Mouse (Mus musculus): ENCODE data around the gene Sys1. TPM values are rescaled to one million over a fixed set of nuclear protein-coding genes. Genes with fewer than 3 reads are reported as not detected.

Gene Sys1
- total RNA-seq, 2 experiments from 2014 or later = 40.8 to 41.0 TPM

DNA sequence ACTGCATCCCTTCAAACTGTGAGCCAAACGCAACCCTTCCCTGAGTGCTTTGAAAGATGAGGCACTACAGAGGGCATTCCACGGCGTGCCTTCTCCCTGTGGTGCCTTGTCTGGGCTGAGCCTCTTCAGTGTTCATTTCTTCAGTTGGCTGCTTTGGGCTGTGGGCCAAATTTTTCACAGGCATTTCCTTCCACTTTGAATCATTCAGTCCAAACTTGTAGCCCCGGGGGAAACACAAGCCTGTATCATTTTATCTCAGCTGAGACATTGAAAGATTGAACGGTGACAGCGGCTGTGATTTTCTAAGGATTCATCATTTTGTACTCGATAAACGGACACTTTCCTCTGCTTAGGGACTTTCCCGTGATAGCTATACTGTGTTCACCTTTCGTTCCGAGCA lies 59.8 kb downstream of the Sys1 start:
- TF ChIP-seq CTCF (conservative IDR thresholded peaks at IDR 0.05) = no peak
- DNase-seq (ENCODE audit: low spot score in 2 of 2) = no peak
- Histone ChIP-seq H3K27ac (peak overlapping the region; percentile 39; the same call in 1 of the 2 replicates), H3K4me3 (no peak overlapping the region)

DNA sequence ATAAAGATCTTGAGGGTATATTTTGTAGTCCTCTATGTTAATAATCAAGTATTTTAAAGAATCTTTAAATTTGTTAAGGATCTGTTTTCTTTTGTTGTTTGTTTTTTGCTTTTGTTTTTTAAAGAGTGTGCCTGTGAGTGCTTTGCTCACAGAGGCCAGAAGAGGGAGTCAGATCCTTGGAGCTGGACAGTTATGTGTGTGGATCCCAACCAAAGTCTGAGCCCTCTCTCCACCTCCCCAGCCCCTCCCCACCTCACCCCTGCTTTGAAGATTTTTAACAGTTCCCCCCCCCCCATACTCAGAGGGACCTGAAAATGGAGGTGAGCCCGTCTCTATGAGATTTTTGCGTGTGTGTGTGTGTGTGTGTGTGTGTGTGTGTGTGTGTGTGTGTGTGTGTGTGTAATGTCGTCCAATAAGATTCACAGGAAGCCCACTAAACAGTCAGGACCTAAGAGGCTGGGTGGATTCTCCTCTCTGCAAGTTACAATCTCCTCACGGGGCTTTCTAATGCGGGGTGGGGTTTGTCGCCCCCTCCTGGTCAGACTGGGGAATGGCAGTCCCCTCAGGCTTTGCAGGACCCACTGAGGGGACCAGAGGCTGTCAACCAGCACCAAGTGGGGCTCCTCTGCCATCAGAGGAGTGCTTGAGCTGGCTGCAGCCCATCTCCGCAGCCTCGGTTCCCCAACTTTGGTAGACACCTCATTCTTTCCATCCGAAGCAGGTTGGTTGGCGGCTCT lies 60.9 kb downstream of the Sys1 start:
- H3K4me3 ChIP-seq = no peak overlapping the region

DNA sequence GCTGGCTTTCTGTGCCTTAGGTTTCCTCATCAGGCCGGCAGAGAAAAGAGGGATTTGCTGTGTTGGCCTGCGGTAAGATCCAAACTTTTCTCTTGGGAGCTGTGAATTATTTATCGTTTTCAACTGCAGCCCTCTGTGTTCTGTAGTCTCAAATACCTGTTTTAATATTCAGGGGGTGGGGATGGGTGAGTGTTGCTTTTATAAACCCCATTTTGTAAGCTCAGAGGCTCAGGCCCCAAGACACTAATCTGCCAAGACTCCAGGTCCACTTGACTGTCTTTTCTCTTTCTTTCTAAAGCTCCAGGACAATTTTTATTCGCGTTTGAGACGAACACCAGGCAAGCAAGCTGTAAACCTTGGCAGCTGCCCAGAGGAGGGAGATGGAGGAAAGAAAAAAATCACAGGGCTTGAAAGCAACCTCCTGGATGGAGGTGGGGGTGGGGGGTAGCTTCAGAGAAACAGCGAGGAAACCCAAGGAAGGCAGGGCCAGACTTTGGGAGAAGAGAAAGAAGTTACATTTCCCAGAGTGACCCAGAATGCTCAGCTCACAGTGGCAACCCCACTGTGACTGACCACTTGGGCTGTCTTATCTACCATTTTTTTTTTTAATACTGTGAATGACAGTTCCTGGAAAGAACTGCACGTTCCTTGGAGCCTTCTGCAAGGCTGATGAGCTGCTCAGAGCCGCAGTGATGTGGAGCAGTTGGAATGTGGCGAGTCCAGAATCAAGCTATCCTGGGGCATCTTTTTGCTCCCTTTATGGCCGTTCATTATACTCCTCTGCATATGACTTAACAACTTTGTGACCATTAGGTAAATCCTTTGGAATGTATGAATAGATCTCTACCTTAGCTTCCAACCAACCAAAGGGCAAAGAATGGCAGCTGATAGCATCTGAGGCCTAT lies 61.8 kb downstream of the Sys1 start:
- no peak overlapping the region for H3K4me3 ChIP-seq
- no peak for TF ChIP-seq CTCF (conservative IDR thresholded peaks at IDR 0.05)
- DNase-seq (ENCODE audit: low spot score in 2 of 2) = no peak
- no peak overlapping the region; the same call in 1 of the 2 replicates for H3K27ac ChIP-seq

More for the DNA sequence above, 60.9 kb downstream of the Sys1 start:
- no peak overlapping the region; the same call in 1 of the 2 replicates for H3K27ac ChIP-seq
- DNase-seq (ENCODE audit: low spot score in 2 of 2) = peak in 1 of 2 experiments; percentile 57
- TF ChIP-seq CTCF (conservative IDR thresholded peaks at IDR 0.05) = peak; percentile 84

DNA sequence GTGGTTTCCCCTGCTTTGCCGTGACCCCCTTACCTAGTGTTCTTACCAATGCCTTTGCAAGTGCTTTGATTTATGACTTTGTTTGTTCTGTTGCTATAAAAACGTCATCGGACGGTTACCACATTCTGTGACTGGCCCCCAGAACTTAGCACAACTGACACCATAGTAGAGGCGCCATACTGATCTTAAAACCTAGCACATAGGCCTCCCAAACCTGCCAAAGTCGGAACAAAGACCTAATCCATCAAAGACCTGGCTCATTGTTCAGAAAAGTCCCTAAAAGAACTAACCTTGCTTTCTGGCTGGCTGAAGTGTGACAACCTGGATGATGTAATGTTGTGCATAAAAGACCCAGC lies 62.4 kb downstream of the Sys1 start:
- no peak for TF ChIP-seq CTCF (conservative IDR thresholded peaks at IDR 0.05)
- Histone ChIP-seq H3K4me3 (no peak overlapping the region), H3K27ac (no peak overlapping the region)
- DNase-seq (ENCODE audit: low spot score in 2 of 2) = no peak

DNA sequence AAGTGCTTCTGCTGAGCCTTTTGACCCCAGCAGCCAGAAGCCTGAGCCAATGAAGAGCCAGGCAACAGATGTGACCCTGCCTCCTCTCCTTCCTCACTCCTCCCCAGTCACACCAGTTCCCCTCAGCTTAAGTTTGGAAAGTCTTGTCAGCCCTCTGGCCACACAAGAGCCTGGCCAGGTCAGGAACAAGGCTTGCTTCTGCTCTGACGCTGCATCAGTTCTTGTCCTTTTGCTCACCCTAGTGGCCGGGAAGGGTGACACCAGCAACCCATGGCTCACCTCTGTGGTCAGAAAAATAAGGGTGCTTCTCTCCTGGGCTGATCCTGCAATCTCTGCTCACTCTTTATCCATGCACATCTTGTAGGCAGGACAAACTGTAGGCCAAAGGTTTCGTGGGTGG lies 64.0 kb downstream of the Sys1 start:
- DNase-seq (ENCODE audit: low spot score in 2 of 2) = peak in 1 of 2 experiments; percentile 31
- H3K27ac ChIP-seq = no peak overlapping the region
- H3K4me3 ChIP-seq = no peak overlapping the region
- TF ChIP-seq CTCF (conservative IDR thresholded peaks at IDR 0.05) = peak; percentile 76

DNA sequence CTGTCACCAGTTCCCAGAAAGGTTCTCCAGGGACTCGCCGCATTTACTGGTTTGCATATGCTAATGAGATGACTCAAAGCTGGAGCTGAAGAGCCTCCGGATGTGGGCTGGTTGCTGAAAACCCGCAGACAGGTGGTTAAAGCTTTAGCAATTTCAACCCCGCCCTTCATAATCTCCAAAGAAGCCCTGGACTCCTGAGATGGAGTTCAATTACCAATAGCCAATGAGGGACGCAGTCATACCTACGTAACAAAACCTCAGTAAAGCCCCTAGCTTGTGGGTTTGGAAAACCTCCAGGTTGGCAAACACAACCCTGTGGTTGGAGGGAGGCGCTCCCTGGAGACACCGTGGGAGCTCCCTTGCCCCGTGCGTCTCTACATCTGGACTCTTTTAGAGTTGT lies 65.1 kb downstream of the Sys1 start:
- H3K27ac ChIP-seq = no peak overlapping the region
- H3K4me3 ChIP-seq = no peak overlapping the region
- no peak for TF ChIP-seq CTCF (conservative IDR thresholded peaks at IDR 0.05)
- DNase-seq (ENCODE audit: low spot score in 2 of 2) = no peak

DNA sequence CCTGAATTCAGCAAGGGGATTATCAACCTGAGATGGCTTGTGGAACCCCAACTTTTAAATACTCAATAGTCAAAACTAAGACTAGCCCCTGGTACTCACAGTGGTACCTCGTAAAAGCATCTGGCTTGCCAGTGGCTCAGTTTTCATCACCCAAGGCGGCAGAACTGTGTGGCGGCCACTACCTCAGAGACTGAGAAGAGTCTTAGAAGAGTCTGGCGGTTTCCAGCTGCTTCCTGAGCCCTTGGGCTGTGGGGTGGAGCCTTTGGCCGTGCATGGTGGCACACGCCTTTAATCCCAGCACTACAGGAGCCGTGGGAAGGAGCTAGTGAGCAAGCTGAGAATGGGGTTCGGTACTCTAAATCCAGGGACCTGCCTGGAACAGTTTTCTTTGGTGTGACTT lies 65.5 kb downstream of the Sys1 start:
- Histone ChIP-seq H3K27ac (no peak overlapping the region), H3K4me3 (no peak overlapping the region)
- DNase-seq (ENCODE audit: low spot score in 2 of 2) = no peak
- TF ChIP-seq CTCF (conservative IDR thresholded peaks at IDR 0.05) = no peak

DNA sequence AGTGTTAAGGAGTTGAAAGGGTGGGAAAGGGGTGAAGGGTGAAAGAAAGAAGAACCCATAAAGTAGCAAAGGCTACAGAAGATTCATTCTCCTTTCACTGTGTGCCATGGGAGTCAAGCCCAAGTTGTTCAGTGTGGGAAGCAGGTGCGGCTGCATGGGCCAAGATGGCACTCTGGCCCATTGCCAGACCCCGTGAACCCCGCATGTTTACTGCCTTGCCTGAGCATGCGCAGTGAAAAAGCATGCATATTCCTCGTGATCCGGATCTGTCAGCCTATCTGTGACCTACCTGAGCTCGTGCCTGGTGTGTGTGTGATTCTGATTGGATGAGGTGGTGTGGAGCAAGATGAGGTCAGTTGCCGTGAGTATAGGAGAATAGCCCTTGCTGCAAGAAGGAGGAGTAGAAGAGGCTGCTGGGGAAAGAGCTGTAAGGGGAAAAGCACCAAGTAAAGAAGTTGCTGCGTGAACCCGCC lies 66.6 kb downstream of the Sys1 start:
- no peak for TF ChIP-seq CTCF (conservative IDR thresholded peaks at IDR 0.05)
- no peak for DNase-seq (ENCODE audit: low spot score in 2 of 2)
- H3K4me3 ChIP-seq = no peak overlapping the region
- H3K27ac ChIP-seq = no peak overlapping the region

DNA sequence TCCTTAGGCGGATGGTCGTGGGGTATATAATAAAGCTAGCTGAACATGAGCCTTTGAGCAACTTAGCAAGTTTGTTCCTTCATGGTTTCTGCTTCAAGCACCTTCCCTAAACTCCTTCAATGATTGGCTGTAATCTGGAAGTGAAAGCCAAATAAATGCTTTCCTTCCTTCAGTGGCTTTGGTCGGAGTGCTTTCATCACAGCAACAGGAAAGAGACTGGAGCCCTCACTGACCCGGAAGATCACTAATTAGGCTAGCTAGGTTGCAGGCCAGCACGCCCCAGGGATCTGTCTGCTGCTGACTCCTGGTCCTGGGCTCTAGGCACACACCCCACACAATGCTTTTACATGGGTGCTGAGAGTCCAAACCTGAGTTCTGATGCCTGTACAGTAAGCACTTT lies 71.8 kb downstream of the Sys1 start:
- no peak for DNase-seq (ENCODE audit: low spot score in 2 of 2)
- H3K27ac ChIP-seq = no peak overlapping the region
- TF ChIP-seq CTCF (conservative IDR thresholded peaks at IDR 0.05) = no peak
- H3K4me3 ChIP-seq = no peak overlapping the region

Other genes with a start within 250 kb of the Sys1 start
- not detected for gene Wfdc15b, start 235.3 kb upstream of the Sys1 start, total RNA-seq (2021)
- gene Svs2, start 218.5 kb upstream of the Sys1 start, total RNA-seq (2021) = not detected
- gene Svs3b, start 200.3 kb upstream of the Sys1 start, total RNA-seq (2021) = not detected
- gene Svs4, start 178.5 kb upstream of the Sys1 start, total RNA-seq (2021) = not detected
- gene Svs3a, start 167.7 kb upstream of the Sys1 start, total RNA-seq (2021) = not detected
- not detected for gene Svs6, start 140.2 kb upstream of the Sys1 start, total RNA-seq (2021)
- not detected for gene Svs5, start 124.2 kb upstream of the Sys1 start, total RNA-seq (2021)
- gene Slpi, start 67.9 kb upstream of the Sys1 start, total RNA-seq (2021) = 1 to 10 TPM in 1 of 2 experiments, not detected in 1; 1.8 TPM
- under 1 TPM; 0.07 to 0.46 TPM for gene Rbpjl, start 53.8 kb upstream of the Sys1 start, total RNA-seq (2021)
- gene Matn4, start 51.8 kb upstream of the Sys1 start, total RNA-seq (2021) = 10 to 100 TPM; 10.3 to 11.2 TPM
- gene Sdc4, start 13.1 kb upstream of the Sys1 start, total RNA-seq (2021) = 100 to 1,000 TPM; 122 to 137 TPM
- 1 to 10 TPM; 6.2 to 6.9 TPM for gene Gm20458, start 4.0 kb downstream of the Sys1 start, total RNA-seq (2021)
- gene Trp53tg5, start 16.8 kb downstream of the Sys1 start, total RNA-seq (2021) = not detected
- gene Dbndd2, start 29.1 kb downstream of the Sys1 start, total RNA-seq (2021) = 100 to 1,000 TPM; 111 to 112 TPM
- gene Pigt, start 40.6 kb downstream of the Sys1 start, total RNA-seq (2021) = 10 to 100 TPM; 79.3 to 84.1 TPM
- gene Wfdc2, start 105.4 kb downstream of the Sys1 start, total RNA-seq (2021) = not detected
- not detected for gene Spint3, start 116.5 kb downstream of the Sys1 start, total RNA-seq (2021)
- not detected for gene Wfdc6a, start 128.5 kb downstream of the Sys1 start, total RNA-seq (2021)
- gene Eppin, start 136.6 kb downstream of the Sys1 start, total RNA-seq (2021) = not detected
- gene Wfdc6b, start 156.6 kb downstream of the Sys1 start, total RNA-seq (2021) = not detected
- not detected for gene Wfdc8, start 156.7 kb downstream of the Sys1 start, total RNA-seq (2021)
- gene Wfdc16, start 181.8 kb downstream of the Sys1 start, total RNA-seq (2021) = not detected
- not detected for gene Wfdc10, start 199.1 kb downstream of the Sys1 start, total RNA-seq (2021)
- gene Wfdc9, start 199.6 kb downstream of the Sys1 start, total RNA-seq (2021) = not detected
- not detected for gene Wfdc11, start 217.1 kb downstream of the Sys1 start, total RNA-seq (2021)
- gene Wfdc13, start 228.1 kb downstream of the Sys1 start, total RNA-seq (2021) = not detected
- gene Spint4, start 241.5 kb downstream of the Sys1 start, total RNA-seq (2021) = not detected

Measured in layer of hippocampus, adult 2 months (tissue).